Mouse (Mus musculus): ENCODE results near the gene Col15a1.

Gene Col15a1

GRCm38 (mm10) chr4:47274911-47275310 is 67.0 kb downstream of the Col15a1 start:
- DNase-seq, result no peak

GRCm38 (mm10) chr4:47278397-47278796 is 70.4 kb downstream of the Col15a1 start:
- DNase-seq, result no peak

- no peak for DNase-seq
Observed at GRCm38 (mm10) chr4:47279085-47279707, 71.2 kb downstream of the Col15a1 start.

GRCm38 (mm10) chr4:47280126-47280525 is 72.2 kb downstream of the Col15a1 start:
- DNase-seq, result no peak

DNA sequence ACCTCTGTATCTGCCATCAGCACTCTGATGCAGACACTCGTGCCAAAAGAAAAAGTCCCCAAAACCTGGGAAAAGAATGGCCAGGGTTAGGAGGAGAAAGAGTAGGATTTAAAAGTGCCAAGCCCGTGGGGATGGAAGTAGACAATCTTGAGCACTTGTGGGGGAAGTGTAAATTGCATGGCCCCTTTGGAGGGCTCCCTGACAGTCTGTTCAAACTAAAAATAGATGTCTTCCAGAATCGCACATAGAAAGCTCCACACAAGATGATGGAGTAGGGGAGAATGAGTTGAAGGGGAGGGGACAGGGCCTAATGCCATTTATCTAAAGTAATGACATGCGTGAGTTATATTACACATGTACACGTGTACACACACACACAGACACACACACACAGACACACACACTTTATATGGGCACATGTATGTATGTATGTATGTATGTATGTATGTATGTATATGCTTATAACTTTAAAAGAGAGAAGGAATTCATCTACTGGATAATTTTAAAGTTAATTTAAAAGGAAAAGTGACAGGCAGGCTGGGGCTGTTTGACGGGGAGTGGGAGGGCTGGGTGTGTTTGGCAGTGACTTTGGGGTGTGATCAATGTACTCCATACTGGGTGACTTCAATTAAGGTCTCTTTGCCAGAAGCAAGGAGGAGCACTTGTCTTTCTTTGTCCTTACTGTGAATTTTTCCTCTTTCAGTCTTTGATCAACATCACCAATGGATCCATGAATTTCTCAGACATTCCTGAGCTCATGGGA is 74.1 kb downstream of the Col15a1 start:
- DNase-seq, result no peak

GRCm38 (mm10) chr4:47284311-47284710 is 76.3 kb downstream of the Col15a1 start:
- DNase-seq, result no peak

GRCm38 (mm10) chr4:47284874-47285273 is 76.9 kb downstream of the Col15a1 start:
- DNase-seq, result no peak

DNA sequence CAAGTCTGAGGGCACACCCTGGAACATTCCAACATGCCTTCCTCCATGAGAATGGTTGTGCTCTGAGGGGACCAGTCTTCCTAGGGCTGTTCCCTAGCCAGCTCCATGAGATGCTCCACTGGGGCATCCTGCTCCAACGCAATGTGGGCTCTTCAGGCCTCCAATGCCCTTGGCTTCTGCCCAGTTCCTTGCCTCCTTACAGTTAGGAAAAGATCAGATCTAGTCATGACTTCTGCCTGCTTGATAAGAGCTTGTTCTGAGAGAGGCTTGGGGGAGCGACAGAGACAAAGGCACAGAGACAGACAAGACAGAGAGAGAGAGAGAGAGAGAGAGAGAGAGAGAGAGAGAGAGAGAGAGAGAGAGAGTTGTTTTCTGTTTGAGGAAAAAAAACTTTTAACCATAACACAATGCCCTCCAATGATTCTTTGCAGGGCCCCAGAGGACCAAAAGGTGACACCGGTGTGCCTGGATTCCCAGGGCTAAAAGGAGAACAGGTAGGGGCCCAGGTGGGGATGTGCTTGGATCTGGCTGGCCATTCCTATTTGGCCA is 78.7 kb downstream of the Col15a1 start:
- no peak for DNase-seq

DNA sequence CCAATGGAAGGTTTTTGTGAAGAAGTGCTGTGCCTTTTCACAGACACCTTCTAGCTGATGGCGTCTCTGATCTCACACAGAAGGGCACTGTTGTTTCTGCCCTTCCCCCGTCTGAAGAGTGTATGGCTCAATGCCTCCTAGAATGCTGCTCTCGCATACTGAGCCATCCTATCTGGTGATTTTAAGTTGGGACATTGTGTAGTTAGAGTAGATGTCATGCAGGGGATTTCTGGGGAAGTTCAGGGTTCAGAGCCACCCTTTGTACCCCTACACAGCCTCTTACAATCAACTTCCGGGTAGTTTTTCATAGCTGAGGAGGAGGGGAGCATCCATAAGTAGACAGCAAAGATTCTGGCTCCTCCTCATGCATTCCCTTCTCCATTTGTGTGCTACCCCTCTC is 79.5 kb downstream of the Col15a1 start:
- no peak for DNase-seq

DNA sequence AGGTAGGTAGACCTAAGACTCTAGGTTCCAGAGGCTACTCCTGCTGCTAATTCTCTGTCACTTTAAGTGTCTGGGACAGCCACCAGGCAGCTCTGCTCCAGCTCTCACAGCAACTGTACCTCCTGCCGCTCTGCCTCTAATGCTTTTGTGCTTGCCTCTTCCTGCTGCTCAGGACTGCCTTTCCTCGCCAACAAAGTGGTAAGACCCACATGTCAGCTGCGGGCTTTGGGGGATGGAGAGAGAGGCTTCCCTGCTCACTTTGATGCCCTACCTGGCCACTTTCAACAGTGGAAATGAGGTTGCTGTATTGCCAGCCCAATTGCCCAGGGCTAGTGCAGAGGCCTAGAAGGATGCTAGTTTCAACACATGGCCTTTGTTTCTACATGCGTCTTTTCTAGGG is 80.3 kb downstream of the Col15a1 start:
- no peak for DNase-seq

GRCm38 (mm10) chr4:47289526-47289925 is 81.6 kb downstream of the Col15a1 start:
- DNase-seq, result no peak

GRCm38 (mm10) chr4:47290448-47290847 is 82.5 kb downstream of the Col15a1 start:
- DNase-seq, result no peak

DNA sequence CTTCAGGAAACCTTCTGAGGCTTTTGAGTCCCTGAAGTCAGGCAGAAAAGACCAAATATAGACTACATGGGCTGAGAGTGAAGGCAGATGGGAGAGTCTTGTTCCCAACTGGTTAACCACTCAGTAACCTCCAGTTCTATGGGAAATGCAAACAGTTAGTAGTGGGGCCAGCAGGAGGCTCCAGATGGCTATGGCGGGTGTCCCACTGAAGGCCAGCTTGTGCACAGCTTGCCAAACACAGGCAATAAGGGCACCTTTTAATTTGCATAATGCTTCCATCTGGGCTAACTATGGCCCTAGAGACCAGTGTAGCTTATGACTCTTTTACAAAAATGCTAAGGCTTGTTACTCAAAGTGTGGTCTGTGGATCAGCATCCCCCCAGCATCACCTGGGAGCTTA is 83.1 kb downstream of the Col15a1 start:
- no peak for DNase-seq

- no peak for DNase-seq
Observed at GRCm38 (mm10) chr4:47292956-47293355, 85.0 kb downstream of the Col15a1 start.

GRCm38 (mm10) chr4:47293771-47294543 is 86.0 kb downstream of the Col15a1 start:
- DNase-seq, result no peak

DNA sequence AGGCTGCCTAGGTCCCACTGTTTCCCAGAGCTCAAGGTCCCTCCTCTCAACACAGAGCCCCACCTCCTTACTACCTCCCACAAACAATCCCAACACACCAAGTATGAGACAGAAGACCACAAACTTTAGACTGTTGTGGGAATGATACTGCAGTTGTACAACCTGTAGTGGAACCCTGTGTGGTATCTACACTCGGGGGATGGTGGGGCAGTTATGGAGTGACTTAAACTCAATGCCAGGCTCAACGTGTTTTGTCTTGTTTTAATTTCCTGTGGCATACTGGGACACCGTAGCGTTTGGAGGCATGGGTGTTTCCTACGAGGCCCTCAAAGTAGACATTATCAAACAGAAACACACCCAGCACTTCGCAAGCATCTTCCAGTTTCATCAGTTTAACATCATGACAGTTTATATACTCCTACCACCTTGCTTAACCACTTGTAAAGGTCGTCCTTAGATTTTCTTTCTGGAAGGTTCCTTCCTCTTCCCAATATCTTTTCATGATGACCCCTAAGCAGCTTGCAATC is 86.6 kb downstream of the Col15a1 start:
- no peak for DNase-seq

DNA sequence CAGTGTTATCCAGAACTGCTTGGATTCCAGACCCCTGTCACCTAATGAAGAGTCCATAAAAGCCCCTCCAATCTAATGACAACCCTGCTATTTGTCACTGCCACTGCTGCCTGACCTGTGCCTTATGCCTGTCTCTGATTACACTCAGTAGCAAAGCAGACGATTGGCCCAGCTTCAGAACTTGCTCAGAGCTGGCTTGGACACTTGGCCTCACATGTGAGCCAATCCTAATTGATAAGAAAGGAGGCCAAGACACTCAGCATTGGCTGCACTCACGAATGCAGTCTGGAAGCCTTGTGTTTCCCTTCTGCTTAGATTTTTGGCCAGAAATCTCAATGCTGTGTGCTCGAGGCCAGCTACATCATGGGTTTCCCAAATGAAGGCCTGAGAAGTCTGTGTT is 87.6 kb downstream of the Col15a1 start:
- no peak for DNase-seq

GRCm38 (mm10) chr4:47300701-47301100 is 92.7 kb downstream of the Col15a1 start:
- no peak for DNase-seq

DNA sequence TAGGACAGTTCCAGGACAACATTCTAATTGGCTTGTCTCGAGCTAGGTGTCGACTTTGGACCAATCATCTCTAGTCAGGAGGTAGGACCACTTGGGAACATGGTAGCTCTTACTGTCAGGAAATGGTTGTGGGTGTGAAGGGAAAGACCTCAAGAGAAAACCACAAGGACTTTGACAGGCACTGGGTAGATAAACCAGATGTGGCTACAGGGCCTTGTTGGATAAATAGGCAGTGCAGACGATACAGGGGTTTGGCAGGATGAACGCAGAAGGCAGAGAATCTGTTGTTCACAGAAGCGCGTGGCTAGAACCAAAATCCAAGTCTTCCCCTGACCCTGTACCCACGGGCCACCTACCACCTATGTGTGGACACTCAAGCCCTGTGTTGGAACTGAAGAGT is 94.6 kb downstream of the Col15a1 start:
- DNase-seq, result no peak

GRCm38 (mm10) chr4:47303340-47303998 is 95.5 kb downstream of the Col15a1 start:
- no peak for DNase-seq

- DNase-seq, result no peak
Observed at GRCm38 (mm10) chr4:47309886-47310625, 102.1 kb downstream of the Col15a1 start.

GRCm38 (mm10) chr4:47310812-47311211 is 102.9 kb downstream of the Col15a1 start:
- no peak for DNase-seq
